Mouse (Mus musculus) hindbrain, embryonic 12.5 days (tissue): Measurements from ENCODE around the gene Chrm2. TPM values are rescaled to one million over a fixed set of nuclear protein-coding genes. Genes with fewer than 3 reads are reported as not detected.

Source experiments
- ATAC-seq: fragments of 200-750 bp; cut with Nextera tagmentation; 2 replicates; pipeline ENCODE4 v1.8.0; 2017; ENCODE audit warnings: moderate TSS enrichment; ENCODE audit not compliant: low FRiP score
- H3K27ac ChIP-seq: fragments of 300-500 bp; sonication (generic); 2 replicates; pipeline ENCODE4 v1.5.1; 2016; ENCODE audit warnings: mild to moderate bottlenecking
- H3K27me3 ChIP-seq: fragments of 300-500 bp; sonication (generic); 2 replicates; pipeline ENCODE4 v1.6.1; 2016; ENCODE audit warnings: mild to moderate bottlenecking
- H3K36me3 ChIP-seq: fragments of 300-500 bp; sonication (generic); 2 replicates; pipeline ENCODE4 v1.6.1; 2016; ENCODE audit warnings: mild to moderate bottlenecking
- H3K4me1 ChIP-seq: fragments of 300-500 bp; sonication (generic); 2 replicates; pipeline ENCODE4 v1.6.1; 2016
- H3K4me2 ChIP-seq: fragments of 300-500 bp; sonication (generic); replicated peaks from 2 replicates; pipeline ENCODE4 v1.6.1; 2016; ENCODE audit warnings: mild to moderate bottlenecking
- H3K4me3 ChIP-seq: fragments of 300-500 bp; sonication (generic); 2 replicates; pipeline ENCODE4 v1.5.1; 2016; ENCODE audit warnings: mild to moderate bottlenecking
- H3K9ac ChIP-seq: fragments of 300-500 bp; sonication (generic); 2 replicates; pipeline ENCODE4 v1.6.1; 2016; ENCODE audit warnings: mild to moderate bottlenecking, moderate library complexity
- H3K9me3 ChIP-seq: fragments of 300-500 bp; sonication (generic); replicated peaks from 2 replicates; pipeline ENCODE4 v1.6.1; 2016; ENCODE audit warnings: mild to moderate bottlenecking
- WGBS: fragments of 180-500 bp; shearing (Covaris S2); methylation state at CpG from one replicate; pipeline ENCODE4 v1.1.7; 2016; 5-methylcytosine and 5-hydroxymethylcytosine counted together
- polyA plus RNA-seq: library from polyadenylated mRNA; unstranded; fragments of >200 nt; fragmentation: Nextera tagmentation; extraction: Ambion mirVana; gene quantifications from 2 replicates; pipeline ENCODE4 v1.2.1, GENCODE M21; 2016

Gene Chrm2
- polyA plus RNA-seq, 1 experiment from 2014 or later: 1.5 TPM

- Histone ChIP-seq H3K4me2 (no peak overlapping the region), H3K4me1 (no peaks in the 10 kb centered on the region), H3K27me3 (no peaks in the 10 kb centered on the region), H3K36me3 (no peaks in the 10 kb centered on the region), H3K9me3 (no peaks in the 10 kb centered on the region), H3K4me3 (no peak overlapping the region), H3K27ac (no peak overlapping the region), H3K9ac (no peak overlapping the region)
- WGBS: 75% methylated on average over 2 of the region's 2 CpGs
- ATAC-seq: no peak
Measured at GRCm38 (mm10) chr6:36439218-36439617, 51.3 kb downstream of the Chrm2 start.

GRCm38 (mm10) chr6:36451480-36451879 is 63.6 kb downstream of the Chrm2 start:
- Histone ChIP-seq H3K9me3 (no peaks in the 10 kb centered on the region), H3K27me3 (no peaks in the 10 kb centered on the region), H3K4me1 (no peaks in the 10 kb centered on the region), H3K4me3 (no peak overlapping the region), H3K9ac (no peak overlapping the region), H3K4me2 (no peak overlapping the region), H3K36me3 (no peaks in the 10 kb centered on the region), H3K27ac (no peak overlapping the region)
- ATAC-seq: no peak

- Histone ChIP-seq H3K4me1 (no peaks in the 10 kb centered on the region), H3K4me2 (no peak overlapping the region), H3K27me3 (no peaks in the 10 kb centered on the region), H3K9me3 (no peaks in the 10 kb centered on the region), H3K36me3 (no peaks in the 10 kb centered on the region), H3K4me3 (no peak overlapping the region), H3K9ac (no peak overlapping the region), H3K27ac (no peak overlapping the region)
- no peak for ATAC-seq
Measured at GRCm38 (mm10) chr6:36455071-36455470, 67.2 kb downstream of the Chrm2 start.

GRCm38 (mm10) chr6:36457015-36457414 is 69.1 kb downstream of the Chrm2 start:
- no peaks in the 10 kb centered on the region for H3K9me3 ChIP-seq
- no peaks in the 10 kb centered on the region for H3K36me3 ChIP-seq
- no peak overlapping the region for H3K27ac ChIP-seq
- no peak overlapping the region for H3K4me2 ChIP-seq
- WGBS: 85% methylated on average over 1 of the region's 1 CpGs
- no peak overlapping the region for H3K9ac ChIP-seq
- H3K4me1 ChIP-seq: no peaks in the 10 kb centered on the region
- H3K27me3 ChIP-seq: no peaks in the 10 kb centered on the region
- no peak overlapping the region for H3K4me3 ChIP-seq
- ATAC-seq: no peak

GRCm38 (mm10) chr6:36464008-36464407 is 76.1 kb downstream of the Chrm2 start:
- Histone ChIP-seq H3K27me3 (no peaks in the 10 kb centered on the region), H3K9ac (no peak overlapping the region), H3K36me3 (no peaks in the 10 kb centered on the region), H3K9me3 (no peaks in the 10 kb centered on the region), H3K4me2 (no peak overlapping the region), H3K27ac (no peak overlapping the region), H3K4me1 (no peaks in the 10 kb centered on the region), H3K4me3 (no peak overlapping the region)
- WGBS: 80% methylated on average over 3 of the region's 3 CpGs
- no peak for ATAC-seq

GRCm38 (mm10) chr6:36484132-36484665 is 96.3 kb downstream of the Chrm2 start:
- 57% methylated on average over 4 of the region's 4 CpGs for WGBS
- Histone ChIP-seq H3K27me3 (no peaks in the 10 kb centered on the region), H3K9me3 (no peaks in the 10 kb centered on the region), H3K4me1 (no peaks in the 10 kb centered on the region), H3K9ac (no peak overlapping the region), H3K4me3 (no peak overlapping the region), H3K36me3 (no peaks in the 10 kb centered on the region), H3K27ac (no peak overlapping the region), H3K4me2 (no peak overlapping the region)
- no peak for ATAC-seq

- Histone ChIP-seq H3K9me3 (no peaks in the 10 kb centered on the region), H3K9ac (no peak overlapping the region), H3K36me3 (no peaks in the 10 kb centered on the region), H3K27ac (no peak overlapping the region), H3K27me3 (no peaks in the 10 kb centered on the region), H3K4me1 (no peaks in the 10 kb centered on the region), H3K4me3 (no peak overlapping the region), H3K4me2 (no peak overlapping the region)
- 82% methylated on average over 7 of the region's 7 CpGs for WGBS
- ATAC-seq: no peak
Measured at GRCm38 (mm10) chr6:36507008-36507663, 119.3 kb downstream of the Chrm2 start.

- H3K27ac ChIP-seq: no peak overlapping the region
- no peak for ATAC-seq
- no peaks in the 10 kb centered on the region for H3K36me3 ChIP-seq
- H3K4me2 ChIP-seq: no peak overlapping the region
- H3K4me1 ChIP-seq: no peaks in the 10 kb centered on the region
- no peak overlapping the region for H3K9ac ChIP-seq
- H3K9me3 ChIP-seq: no peaks in the 10 kb centered on the region
- no peak overlapping the region for H3K4me3 ChIP-seq
- WGBS: 58% methylated on average over 7 of the region's 7 CpGs
- no peaks in the 10 kb centered on the region for H3K27me3 ChIP-seq
Measured at GRCm38 (mm10) chr6:36507946-36508345, 120.1 kb downstream of the Chrm2 start.

GRCm38 (mm10) chr6:36508469-36508868 is 120.6 kb downstream of the Chrm2 start:
- Histone ChIP-seq H3K4me2 (no peak overlapping the region), H3K4me3 (no peak overlapping the region), H3K9me3 (no peaks in the 10 kb centered on the region), H3K36me3 (no peaks in the 10 kb centered on the region), H3K9ac (no peak overlapping the region), H3K4me1 (no peaks in the 10 kb centered on the region), H3K27ac (no peak overlapping the region), H3K27me3 (no peaks in the 10 kb centered on the region)
- ATAC-seq: no peak
- 69% methylated on average over 2 of the region's 2 CpGs for WGBS

GRCm38 (mm10) chr6:36516508-36516907 is 128.6 kb downstream of the Chrm2 start:
- no peaks in the 10 kb centered on the region for H3K9me3 ChIP-seq
- no peaks in the 10 kb centered on the region for H3K4me1 ChIP-seq
- no peak overlapping the region for H3K4me2 ChIP-seq
- ATAC-seq: no peak
- no peak overlapping the region for H3K27ac ChIP-seq
- H3K36me3 ChIP-seq: no peaks in the 10 kb centered on the region
- no peaks in the 10 kb centered on the region for H3K27me3 ChIP-seq
- 77% methylated on average over 4 of the region's 4 CpGs for WGBS
- H3K9ac ChIP-seq: no peak overlapping the region
- H3K4me3 ChIP-seq: no peak overlapping the region

- Histone ChIP-seq H3K4me3 (no peak overlapping the region), H3K27me3 (no peaks in the 10 kb centered on the region), H3K27ac (no peak overlapping the region), H3K36me3 (no peaks in the 10 kb centered on the region), H3K4me2 (no peak overlapping the region), H3K4me1 (no peaks in the 10 kb centered on the region), H3K9me3 (no peaks in the 10 kb centered on the region), H3K9ac (no peak overlapping the region)
- WGBS: 69% methylated on average over 5 of the region's 5 CpGs
- ATAC-seq: no peak
Measured at GRCm38 (mm10) chr6:36517242-36517641, 129.4 kb downstream of the Chrm2 start.

GRCm38 (mm10) chr6:36523599-36523998 is 135.7 kb downstream of the Chrm2 start:
- Histone ChIP-seq H3K4me1 (no peaks in the 10 kb centered on the region), H3K9ac (no peak overlapping the region), H3K4me2 (no peak overlapping the region), H3K36me3 (no peaks in the 10 kb centered on the region), H3K4me3 (no peak overlapping the region), H3K9me3 (no peaks in the 10 kb centered on the region), H3K27ac (no peak overlapping the region), H3K27me3 (no peaks in the 10 kb centered on the region)
- WGBS: 93% methylated on average over 11 of the region's 11 CpGs
- ATAC-seq: no peak

- no peak overlapping the region for H3K4me3 ChIP-seq
- ATAC-seq: no peak
- no peak overlapping the region for H3K4me2 ChIP-seq
- no peak overlapping the region for H3K27ac ChIP-seq
- H3K9me3 ChIP-seq: no peaks in the 10 kb centered on the region
- H3K4me1 ChIP-seq: no peaks in the 10 kb centered on the region
- 75% methylated on average over 4 of the region's 4 CpGs for WGBS
- no peaks in the 10 kb centered on the region for H3K27me3 ChIP-seq
- H3K9ac ChIP-seq: no peak overlapping the region
- H3K36me3 ChIP-seq: no peaks in the 10 kb centered on the region
Measured at GRCm38 (mm10) chr6:36528509-36528908, 140.6 kb downstream of the Chrm2 start.
